Mouse (Mus musculus) bone marrow macrophage, adult 2 months (primary cell): ENCODE data around the gene Elovl5.

Source experiments
- CTCF ChIP-seq: IDR thresholded peaks from 2 replicates; pipeline ENCODE4 v1.5.1; 2012; ENCODE audit warnings: low read depth, mild to moderate bottlenecking, low read length, moderate library complexity
- POLR2A ChIP-seq: IDR thresholded peaks from 2 replicates; pipeline ENCODE4 v1.6.1; 2012; ENCODE audit warnings: mild to moderate bottlenecking, low read depth, low read length, borderline replicate concordance

- TF ChIP-seq CTCF, result no peak
- TF ChIP-seq POLR2A, result no peak
These were observed at the start of gene Elovl5 for GRCm38 (mm10) chr9:77917074-77917621.
